Mouse (Mus musculus) activated CD4-positive, CD25-positive, alpha-beta regulatory T cell, adult 9 weeks (primary cell): ENCODE measurements around the gene Olfr814. TPM values are rescaled to one million over a fixed set of nuclear protein-coding genes. Genes with fewer than 3 reads are reported as not detected.

ENCODE experiments used
- polyA plus RNA-seq: library from polyadenylated mRNA; unstranded; fragments of 100-300 nt; shearing (Covaris generic); gene quantifications from one replicate; pipeline ENCODE4 v1.2.1, GENCODE M21; 2017

The Olfr814 gene
- 0.13 TPM for polyA plus RNA-seq

GRCm38 (mm10) chr10:129879751-129880150, at the start of gene Olfr814:
Gene Olfr814 (minus strand): TSS chr10:129879851.

GRCm38 (mm10) chr10:129915497-129915896, 35.8 kb upstream of the Olfr814 start, which contains the start of gene Olfr816:
Gene Olfr816 (minus strand): TSS chr10:129915597.

GRCm38 (mm10) chr10:129905767-129906166, 26.1 kb upstream of the Olfr814 start, which contains the start of gene Olfr815:
Gene Olfr815 (minus strand): TSS chr10:129905867.

GRCm38 (mm10) chr10:129855067-129855466, 24.6 kb downstream of the Olfr814 start, which contains the start of gene Olfr813:
Gene Olfr813 (plus strand): TSS chr10:129855367.

GRCm38 (mm10) chr10:129845994-129846393, 33.7 kb downstream of the Olfr814 start, which contains the start of gene Olfr812:
Gene Olfr812 (minus strand): TSS chr10:129846094.

Other genes with a start within 250 kb of the Olfr814 start
- not detected for gene Olfr799, start 242.4 kb downstream of the Olfr814 start, polyA plus RNA-seq
- not detected for gene Olfr800, start 222.2 kb downstream of the Olfr814 start, polyA plus RNA-seq
- gene Olfr801, start 206.0 kb downstream of the Olfr814 start, polyA plus RNA-seq, result not detected
- not detected for gene Olfr802, start 191.7 kb downstream of the Olfr814 start, polyA plus RNA-seq
- not detected for gene Olfr803, start 185.6 kb downstream of the Olfr814 start, polyA plus RNA-seq
- not detected for gene Olfr804, start 176.6 kb downstream of the Olfr814 start, polyA plus RNA-seq
- gene Olfr805, start 150.5 kb downstream of the Olfr814 start, polyA plus RNA-seq, result not detected
- not detected for gene Olfr806, start 137.9 kb downstream of the Olfr814 start, polyA plus RNA-seq
- not detected for gene Olfr807, start 122.1 kb downstream of the Olfr814 start, polyA plus RNA-seq
- not detected for gene Olfr808, start 114.4 kb downstream of the Olfr814 start, polyA plus RNA-seq
- not detected for gene Olfr809, start 105.2 kb downstream of the Olfr814 start, polyA plus RNA-seq
- not detected for gene Olfr810, start 84.9 kb downstream of the Olfr814 start, polyA plus RNA-seq
- gene Olfr811, start 75.5 kb downstream of the Olfr814 start, polyA plus RNA-seq, result not detected
- not detected for gene Olfr812, start 33.8 kb downstream of the Olfr814 start, polyA plus RNA-seq
- not detected for gene Olfr813, start 24.5 kb downstream of the Olfr814 start, polyA plus RNA-seq
- not detected for gene Olfr815, start 26.0 kb upstream of the Olfr814 start, polyA plus RNA-seq
- gene Olfr816, start 35.7 kb upstream of the Olfr814 start, polyA plus RNA-seq, result not detected
- not detected for gene Olfr818, start 69.2 kb upstream of the Olfr814 start, polyA plus RNA-seq
- gene Olfr819, start 87.4 kb upstream of the Olfr814 start, polyA plus RNA-seq, result not detected
- gene Olfr247, start 96.3 kb upstream of the Olfr814 start, polyA plus RNA-seq, result not detected
- gene Gm10310, start 105.2 kb upstream of the Olfr814 start, polyA plus RNA-seq, result 0.06 TPM
- not detected for gene Olfr820, start 132.8 kb upstream of the Olfr814 start, polyA plus RNA-seq
- not detected for gene Olfr821, start 150.5 kb upstream of the Olfr814 start, polyA plus RNA-seq
- gene Olfr822, start 191.4 kb upstream of the Olfr814 start, polyA plus RNA-seq, result not detected
- gene Olfr823, start 235.5 kb upstream of the Olfr814 start, polyA plus RNA-seq, result not detected